13 mouse cellular contexts compared by ENCODE assay signal in genomic region chr6:122662551-122663264, GRCm38 (mm10). TPM values are rescaled to one million over a fixed set of nuclear protein-coding genes. Genes with fewer than 3 reads are reported as not detected.
DNase-seq lines count a peak whose midpoint lies in the region; ATAC-seq and TF ChIP-seq lines count a peak whose summit lies in the region.
"Had no signal": no experiment of that assay in that cellular context is flagged by ENCODE, and none has a peak within 500 bp of the region (broad histone marks: within the 10 kb centered on the region; RNA-seq: fewer than 3 reads in every experiment).

No protein-coding gene starts in this region.

- TF ChIP-seq EP300 in liver, embryonic 14.5 days (IDR thresholded peaks at IDR 0.05; ENCODE audit: low read depth), result no peak

- H3K9ac ChIP-seq in heart, embryonic 14.5 days (ENCODE audit: low read length), result no peak overlapping the region
- H3K9ac ChIP-seq in heart, embryonic 11.5 days (ENCODE audit: low read depth, low read length), result no peak overlapping the region
- H3K9ac ChIP-seq in intestine, embryonic 16.5 days (ENCODE audit: low read depth, low read length), result no peak overlapping the region
- no peak overlapping the region for H3K9ac ChIP-seq in liver, embryonic 14.5 days (replicated peaks)
- H3K9ac ChIP-seq: forebrain, embryonic 13.5 days had no signal

- no peak overlapping the region for H3K4me3 ChIP-seq in heart, embryonic 14.5 days (ENCODE audit: control insufficient read depth in 1 of 2, insufficient read depth in 1 of 2, low read depth in 1 of 2, low read length in 2 of 2)
- H3K4me3 ChIP-seq in heart, embryonic 11.5 days (ENCODE audit: low read depth, low read length), result no peak overlapping the region
- no peak overlapping the region for H3K4me3 ChIP-seq in intestine, embryonic 16.5 days (ENCODE audit: low read length)
- no peak overlapping the region for H3K4me3 ChIP-seq in liver, embryonic 14.5 days (ENCODE audit: insufficient read depth in 1 of 2, low read depth in 2 of 2, low read length in 2 of 2)
- H3K4me3 ChIP-seq: forebrain, embryonic 13.5 days had no signal

- peak; percentile 80 for DNase-seq in MN1 (ENCODE audit: low spot score)
- DNase-seq in liver, embryonic 14.5 days (ENCODE audit: low read depth in 3 of 3, low spot score in 3 of 3), result no peak
- DNase-seq in gastrocnemius, postnatal 36 days, result no peak
- no peak for DNase-seq in spleen, postnatal 36 days (ENCODE audit: low spot score in 2 of 2)
- DNase-seq: cerebellum, adult 11-12 months; right cerebral cortex, postnatal 14 days had no signal

- H3K36me3 ChIP-seq in heart, embryonic 14.5 days (ENCODE audit: control insufficient read depth, insufficient read depth, low read length), result no peaks in the 10 kb centered on the region
- H3K36me3 ChIP-seq in heart, embryonic 11.5 days (ENCODE audit: control insufficient read depth, insufficient read depth, low read length), result no peaks in the 10 kb centered on the region
- H3K36me3 ChIP-seq in intestine, embryonic 16.5 days (ENCODE audit: control insufficient read depth, insufficient read depth, low read length), result no peaks in the 10 kb centered on the region
- no peaks in the 10 kb centered on the region for H3K36me3 ChIP-seq in liver, embryonic 14.5 days (replicated peaks; ENCODE audit: control insufficient read depth, insufficient read depth, low read depth)
- H3K36me3 ChIP-seq: G1E had no signal

- intact Hi-C loops in gastrocnemius, postnatal 36 days (cut with DNase I), result loop anchor here (10.0 kb wide), 1 partner anchor 122 kb away; no protein-coding TSS in a partner anchor

- peaks cover 16 to 24% of the 10 kb centered on the region in 2 experiments for H3K4me1 ChIP-seq in heart, embryonic 14.5 days (ENCODE audit: control insufficient read depth in 2 of 2, insufficient read depth in 2 of 2, low read length in 2 of 2)
- 0 out of 2 replicates have a peak, but pooled peaks cover 2% of the 10 kb centered on the region for H3K4me1 ChIP-seq in heart, embryonic 11.5 days (ENCODE audit: control insufficient read depth, insufficient read depth, low read length)
- peaks cover 11% of the 10 kb centered on the region; the same call in 1 of the 2 replicates for H3K4me1 ChIP-seq in intestine, embryonic 16.5 days (ENCODE audit: control insufficient read depth, insufficient read depth, low read length)
- 0 out of 4 replicates have a peak, but pooled peaks cover 0 to 2% of the 10 kb centered on the region in 2 experiments for H3K4me1 ChIP-seq in liver, embryonic 14.5 days (replicated peaks; ENCODE audit: control insufficient read depth in 2 of 2, insufficient read depth in 2 of 2, low read length in 1 of 2)

- H3K4me2 ChIP-seq in heart, embryonic 14.5 days (ENCODE audit: low read length), result peak overlapping the region; percentile 38
- H3K4me2 ChIP-seq in heart, embryonic 11.5 days, result no peak overlapping the region
- H3K4me2 ChIP-seq in intestine, embryonic 16.5 days (ENCODE audit: low read depth, low read length), result no peak overlapping the region
- no peak overlapping the region for H3K4me2 ChIP-seq in liver, embryonic 14.5 days (ENCODE audit: low read depth)
- H3K4me2 ChIP-seq: forebrain, embryonic 13.5 days had no signal

- H3K9me3 ChIP-seq in heart, embryonic 14.5 days (ENCODE audit: control insufficient read depth, low read length), result no peaks in the 10 kb centered on the region
- H3K9me3 ChIP-seq in heart, embryonic 11.5 days (replicated peaks; ENCODE audit: control insufficient read depth, low read length), result no peaks in the 10 kb centered on the region
- no peaks in the 10 kb centered on the region for H3K9me3 ChIP-seq in intestine, embryonic 16.5 days (ENCODE audit: control insufficient read depth, low read length)
- no peaks in the 10 kb centered on the region for H3K9me3 ChIP-seq in liver, embryonic 14.5 days (ENCODE audit: control insufficient read depth, low read length)
- H3K9me3 ChIP-seq: forebrain, embryonic 13.5 days; G1E had no signal

- TF ChIP-seq CTCF in liver, embryonic 14.5 days (IDR thresholded peaks at IDR 0.05; ENCODE audit: low read depth), result no peak

- ATAC-seq in heart, embryonic 14.5 days (ENCODE audit: insufficient number of reproducible peaks, insufficient read depth, low FRiP score, low read depth), result no peak
- ATAC-seq in heart, embryonic 11.5 days (replicated peaks; ENCODE audit: insufficient number of reproducible peaks, low FRiP score, low TSS enrichment), result no peak
- ATAC-seq in intestine, embryonic 16.5 days, result peak; percentile 76
- 0 out of 2 replicates have a peak, but pooled peaks have one; percentile 35 for ATAC-seq in liver, embryonic 14.5 days (ENCODE audit: insufficient read depth)
- no peak for ATAC-seq in megakaryocyte progenitor cell, adult 5-6 weeks (replicated peaks; ENCODE audit: poor library complexity)
- ATAC-seq: forebrain, embryonic 13.5 days had no signal

- no peak overlapping the region for H3K27ac ChIP-seq in heart, embryonic 14.5 days (replicated peaks in 1 of 2; ENCODE audit: control insufficient read depth in 1 of 2, insufficient read depth in 1 of 2, low read depth in 2 of 2, low read length in 2 of 2)
- no peak overlapping the region for H3K27ac ChIP-seq in heart, embryonic 11.5 days (ENCODE audit: low read depth, low read length)
- H3K27ac ChIP-seq in intestine, embryonic 16.5 days (ENCODE audit: low read length), result no peak overlapping the region
- no peak overlapping the region for H3K27ac ChIP-seq in liver, embryonic 14.5 days
- H3K27ac ChIP-seq: forebrain, embryonic 13.5 days had no signal

- H3K27me3 ChIP-seq in heart, embryonic 14.5 days (ENCODE audit: control insufficient read depth, insufficient read depth, low read length), result peaks cover 9% of the 10 kb centered on the region; the same call in 1 of the 2 replicates
- H3K27me3 ChIP-seq in heart, embryonic 11.5 days (ENCODE audit: control insufficient read depth, insufficient read depth, low read length), result peaks cover 17% of the 10 kb centered on the region
- H3K27me3 ChIP-seq in intestine, embryonic 16.5 days (replicated peaks; ENCODE audit: control insufficient read depth, insufficient read depth, low read length), result no peaks in the 10 kb centered on the region
- H3K27me3 ChIP-seq in liver, embryonic 14.5 days (ENCODE audit: control insufficient read depth, insufficient read depth, low read length), result no peaks in the 10 kb centered on the region

- 29% methylated on average over 22 of the region's 22 CpGs for WGBS in heart, embryonic 14.5 days
- WGBS in heart, embryonic 11.5 days (ENCODE audit: insufficient replicate concordance), result 34% methylated on average over 22 of the region's 22 CpGs
- 24% methylated on average over 22 of the region's 22 CpGs for WGBS in intestine, embryonic 16.5 days
- WGBS in liver, embryonic 14.5 days (ENCODE audit: insufficient replicate concordance), result 37% methylated on average over 22 of the region's 22 CpGs

RNA-seq across cellular contexts. Expression of gene Dppa3, which starts 36.5 kb away (rescaled TPM):
- polyA plus RNA-seq in heart, embryonic 14.5 days (2014; fragmentation: Nextera tagmentation; extraction: Ambion mirVana), result 0.42 TPM in 1 of 2 replicates, not detected in the other
- polyA plus RNA-seq in heart, embryonic 11.5 days (2014; fragmentation: Nextera tagmentation; extraction: Ambion mirVana), result not detected in 2 replicates
- polyA plus RNA-seq in intestine, embryonic 16.5 days (2015; fragmentation: Nextera tagmentation; extraction: Ambion mirVana), result not detected in 2 replicates
- not detected in 2 replicates for polyA plus RNA-seq in liver, embryonic 14.5 days (2012; rRNA removed)
- not detected in 2 replicates for polyA plus RNA-seq in liver, embryonic 14.5 days (2014; fragmentation: Nextera tagmentation; extraction: Ambion mirVana)
- total RNA-seq in gastrocnemius, postnatal 36 days (2021), result not detected
- total RNA-seq in megakaryocyte progenitor cell, adult 5-6 weeks (2015), result not detected in 2 replicates
- not detected in 2 replicates for total RNA-seq in megakaryocyte progenitor cell, adult 5-6 weeks (2017)
- total RNA-seq: G1E; layer of hippocampus, postnatal 25 days had no signal
- polyA plus RNA-seq: forebrain, embryonic 13.5 days; G1E had no signal

RNA-seq across cellular contexts. Expression of gene Nanog, which starts 44.6 kb away (rescaled TPM):
- 0.84 and 1.2 TPM in 2 replicates for polyA plus RNA-seq in heart, embryonic 14.5 days (2014; fragmentation: Nextera tagmentation; extraction: Ambion mirVana)
- 0.23 and 0.25 TPM in 2 replicates for polyA plus RNA-seq in heart, embryonic 11.5 days (2014; fragmentation: Nextera tagmentation; extraction: Ambion mirVana)
- 0.06 and 0.18 TPM in 2 replicates for polyA plus RNA-seq in intestine, embryonic 16.5 days (2015; fragmentation: Nextera tagmentation; extraction: Ambion mirVana)
- polyA plus RNA-seq in liver, embryonic 14.5 days (2012; rRNA removed), result 0.01 TPM in 1 of 2 replicates, not detected in the other
- not detected in 2 replicates for polyA plus RNA-seq in liver, embryonic 14.5 days (2014; fragmentation: Nextera tagmentation; extraction: Ambion mirVana)
- not detected for total RNA-seq in gastrocnemius, postnatal 36 days (2021)
- total RNA-seq in megakaryocyte progenitor cell, adult 5-6 weeks (2015), result not detected in 2 replicates
- total RNA-seq in megakaryocyte progenitor cell, adult 5-6 weeks (2017), result not detected in 2 replicates
- total RNA-seq: layer of hippocampus, postnatal 25 days had no signal
- polyA plus RNA-seq: G1E had no signal

RNA-seq across cellular contexts. Expression of gene Gdf3, which starts 52.8 kb away (rescaled TPM):
- polyA plus RNA-seq in heart, embryonic 14.5 days (2014; fragmentation: Nextera tagmentation; extraction: Ambion mirVana), result 0.18 and 0.46 TPM in 2 replicates
- polyA plus RNA-seq in heart, embryonic 11.5 days (2014; fragmentation: Nextera tagmentation; extraction: Ambion mirVana), result 0.17 and 0.56 TPM in 2 replicates
- polyA plus RNA-seq in intestine, embryonic 16.5 days (2015; fragmentation: Nextera tagmentation; extraction: Ambion mirVana), result 0.06 and 0.13 TPM in 2 replicates
- 1.5 and 1.6 TPM in 2 replicates for polyA plus RNA-seq in liver, embryonic 14.5 days (2012; rRNA removed)
- 2.2 and 2.8 TPM in 2 replicates for polyA plus RNA-seq in liver, embryonic 14.5 days (2014; fragmentation: Nextera tagmentation; extraction: Ambion mirVana)
- total RNA-seq in gastrocnemius, postnatal 36 days (2021), result not detected
- 9.5 and 10.8 TPM in 2 replicates for total RNA-seq in megakaryocyte progenitor cell, adult 5-6 weeks (2015)
- total RNA-seq in megakaryocyte progenitor cell, adult 5-6 weeks (2017), result 4.2 and 6.7 TPM in 2 replicates
- total RNA-seq: layer of hippocampus, postnatal 25 days had no signal
- polyA plus RNA-seq: forebrain, embryonic 13.5 days had no signal

Comparison
In these comparisons a context has a peak if more than half of its experiments do, and no peak if none do; other contexts are left out.
1. ATAC-seq: peak in intestine, embryonic 16.5 days (single experiment) and liver, embryonic 14.5 days (single experiment); none in heart, embryonic 14.5 days (single experiment), heart, embryonic 11.5 days (single experiment) and megakaryocyte progenitor cell, adult 5-6 weeks (single experiment).